Mouse (Mus musculus) neural tube, embryonic 14.5 days (tissue): Measurements from ENCODE around the gene Ccnd3. TPM values are rescaled to one million over a fixed set of nuclear protein-coding genes. Genes with fewer than 3 reads are reported as not detected.

Source experiments
- ATAC-seq: fragments of 200-750 bp; cut with Nextera tagmentation; 2 replicates; pipeline ENCODE4 v1.8.0; 2017; ENCODE audit warnings: low read depth, mild to moderate bottlenecking, moderate TSS enrichment, moderate library complexity
- H3K27ac ChIP-seq: fragments of 300-500 bp; sonication (generic); 2 replicates; pipeline ENCODE4 v1.5.1; 2014; ENCODE audit warnings: low read depth, mild to moderate bottlenecking, control low read depth, low read length, moderate library complexity, mixed read lengths
- H3K27me3 ChIP-seq: fragments of 300-500 bp; sonication (generic); 2 replicates; pipeline ENCODE4 v1.6.1; 2014; ENCODE audit warnings: low read length; ENCODE audit not compliant: control insufficient read depth, insufficient read depth
- H3K36me3 ChIP-seq: fragments of 300-500 bp; sonication (generic); 2 replicates; pipeline ENCODE4 v1.6.1; 2014; ENCODE audit warnings: low read length, mixed read lengths; ENCODE audit not compliant: control insufficient read depth, insufficient read depth
- H3K4me1 ChIP-seq: fragments of 300-500 bp; sonication (generic); 2 replicates; pipeline ENCODE4 v1.6.1; 2014; ENCODE audit warnings: low read length; ENCODE audit not compliant: control insufficient read depth, insufficient read depth
- H3K4me2 ChIP-seq: fragments of 300-500 bp; sonication (generic); 2 replicates; pipeline ENCODE4 v1.6.1; 2014; ENCODE audit warnings: mild to moderate bottlenecking, low read depth, low read length, control low read depth
- H3K4me3 ChIP-seq: fragments of 300-500 bp; sonication (generic); 2 replicates; pipeline ENCODE4 v1.5.1; 2014; ENCODE audit warnings: low read depth, low read length, control low read depth, mixed read lengths
- H3K9ac ChIP-seq: fragments of 300-500 bp; sonication (generic); replicated peaks from 2 replicates; pipeline ENCODE4 v1.6.1; 2014; ENCODE audit warnings: low read depth, mild to moderate bottlenecking, control low read depth, low read length, mixed read lengths
- H3K9me3 ChIP-seq: fragments of 300-500 bp; sonication (generic); 2 replicates; pipeline ENCODE4 v1.6.1; 2016; ENCODE audit warnings: low read length; ENCODE audit not compliant: control insufficient read depth
- WGBS: fragments of 180-500 bp; shearing (Covaris S2); extraction: QIAGEN DNeasy Blood & Tissue Kit; methylation state at CpG from one replicate; pipeline ENCODE4 v1.1.7; 2014; 5-methylcytosine and 5-hydroxymethylcytosine counted together
- polyA plus RNA-seq: library from polyadenylated mRNA; unstranded; fragments of >200 nt; fragmentation: Nextera tagmentation; extraction: Ambion mirVana; gene quantifications from 2 replicates; pipeline ENCODE4 v1.2.1, GENCODE M21; 2014

Gene Ccnd3
- polyA plus RNA-seq, result 49.1 and 72.4 TPM in 2 replicates

GRCm38 (mm10) chr17:47504941-47505346 lies at the start of gene Ccnd3:
Gene Ccnd3 (plus strand): TSS chr17:47505051.
- Histone ChIP-seq H3K9ac (0 out of 2 replicates have a peak within 1 kb of the TSS, but pooled peaks have one; percentile 28), H3K27ac (no peak within 1 kb of the TSS), H3K36me3 (no peaks in the 10 kb centered on the region), H3K9me3 (no peaks in the 10 kb centered on the region), H3K4me2 (peak within 1 kb of the TSS; percentile 57), H3K4me1 (peaks cover 12% of the 10 kb centered on the region; the same call in 1 of the 2 replicates), H3K4me3 (peak within 1 kb of the TSS; percentile 22; the same call in 1 of the 2 replicates), H3K27me3 (no peaks in the 10 kb centered on the region)
- no peak for ATAC-seq
- 3% methylated on average over 22 of the region's 22 CpGs for WGBS

GRCm38 (mm10) chr17:47458310-47458709 lies 46.5 kb upstream of the Ccnd3 start:
- H3K4me3 ChIP-seq, result no peak overlapping the region
- no peaks in the 10 kb centered on the region for H3K4me1 ChIP-seq
- no peak overlapping the region for H3K9ac ChIP-seq
- H3K4me2 ChIP-seq, result no peak overlapping the region
- H3K36me3 ChIP-seq, result no peaks in the 10 kb centered on the region
- H3K27ac ChIP-seq, result no peak overlapping the region
- H3K9me3 ChIP-seq, result no peaks in the 10 kb centered on the region
- no peak for ATAC-seq
- no peaks in the 10 kb centered on the region for H3K27me3 ChIP-seq
- WGBS, result 81% methylated on average over 13 of the region's 13 CpGs

GRCm38 (mm10) chr17:47458936-47459335 lies 45.9 kb upstream of the Ccnd3 start:
- H3K9ac ChIP-seq, result no peak overlapping the region
- H3K36me3 ChIP-seq, result no peaks in the 10 kb centered on the region
- no peaks in the 10 kb centered on the region for H3K27me3 ChIP-seq
- no peak overlapping the region for H3K4me2 ChIP-seq
- no peaks in the 10 kb centered on the region for H3K4me1 ChIP-seq
- no peaks in the 10 kb centered on the region for H3K9me3 ChIP-seq
- WGBS, result 95% methylated on average over 2 of the region's 2 CpGs
- H3K4me3 ChIP-seq, result no peak overlapping the region
- no peak for ATAC-seq
- H3K27ac ChIP-seq, result no peak overlapping the region

- no peaks in the 10 kb centered on the region for H3K4me1 ChIP-seq
- H3K27me3 ChIP-seq, result no peaks in the 10 kb centered on the region
- H3K27ac ChIP-seq, result no peak overlapping the region
- no peak overlapping the region for H3K4me3 ChIP-seq
- WGBS, result 83% methylated on average over 3 of the region's 3 CpGs
- no peaks in the 10 kb centered on the region for H3K36me3 ChIP-seq
- no peak overlapping the region for H3K9ac ChIP-seq
- ATAC-seq, result no peak
- H3K9me3 ChIP-seq, result no peaks in the 10 kb centered on the region
- H3K4me2 ChIP-seq, result no peak overlapping the region
These were observed 45.4 kb upstream of the Ccnd3 start for GRCm38 (mm10) chr17:47459341-47459919.

GRCm38 (mm10) chr17:47461688-47462087 lies 43.2 kb upstream of the Ccnd3 start:
- H3K27me3 ChIP-seq, result no peaks in the 10 kb centered on the region; the same call in 1 of the 2 replicates
- H3K36me3 ChIP-seq, result no peaks in the 10 kb centered on the region

GRCm38 (mm10) chr17:47462209-47462608 lies 42.6 kb upstream of the Ccnd3 start:
- H3K27me3 ChIP-seq, result peaks cover 2% of the 10 kb centered on the region
- no peaks in the 10 kb centered on the region for H3K36me3 ChIP-seq
- H3K4me1 ChIP-seq, result no peaks in the 10 kb centered on the region
- ATAC-seq, result no peak
- no peak overlapping the region for H3K4me2 ChIP-seq
- no peak overlapping the region for H3K9ac ChIP-seq
- no peak overlapping the region for H3K27ac ChIP-seq
- no peak overlapping the region for H3K4me3 ChIP-seq
- 87% methylated on average over 7 of the region's 7 CpGs for WGBS
- H3K9me3 ChIP-seq, result no peaks in the 10 kb centered on the region

More at GRCm38 (mm10) chr17:47461688-47462087, 43.2 kb upstream of the Ccnd3 start:
- 79% methylated on average over 3 of the region's 3 CpGs for WGBS
- Histone ChIP-seq H3K9ac (no peak overlapping the region), H3K9me3 (no peaks in the 10 kb centered on the region), H3K4me2 (no peak overlapping the region), H3K27ac (no peak overlapping the region), H3K4me1 (no peaks in the 10 kb centered on the region), H3K4me3 (no peak overlapping the region)
- ATAC-seq, result no peak

- peaks cover 8% of the 10 kb centered on the region for H3K27me3 ChIP-seq
- H3K4me3 ChIP-seq, result no peak overlapping the region
- no peak overlapping the region for H3K27ac ChIP-seq
- no peak overlapping the region for H3K4me2 ChIP-seq
- no peak for ATAC-seq
- WGBS, result 54% methylated on average over 9 of the region's 9 CpGs
- no peaks in the 10 kb centered on the region for H3K4me1 ChIP-seq
- H3K9ac ChIP-seq, result no peak overlapping the region
- H3K36me3 ChIP-seq, result no peaks in the 10 kb centered on the region
- no peaks in the 10 kb centered on the region for H3K9me3 ChIP-seq
These were observed 42.0 kb upstream of the Ccnd3 start for GRCm38 (mm10) chr17:47462728-47463388.

GRCm38 (mm10) chr17:47464248-47464965 lies 40.4 kb upstream of the Ccnd3 start:
- Histone ChIP-seq H3K4me3 (no peak overlapping the region), H3K9me3 (no peaks in the 10 kb centered on the region), H3K27ac (no peak overlapping the region), H3K27me3 (peaks cover 17% of the 10 kb centered on the region), H3K9ac (no peak overlapping the region), H3K36me3 (no peaks in the 10 kb centered on the region), H3K4me2 (no peak overlapping the region), H3K4me1 (no peaks in the 10 kb centered on the region)
- no peak for ATAC-seq
- WGBS, result 45% methylated on average over 12 of the region's 12 CpGs

- Histone ChIP-seq H3K4me3 (no peak overlapping the region), H3K27ac (no peak overlapping the region), H3K9me3 (no peaks in the 10 kb centered on the region), H3K36me3 (no peaks in the 10 kb centered on the region), H3K4me1 (no peaks in the 10 kb centered on the region), H3K4me2 (no peak overlapping the region), H3K27me3 (peaks cover 17% of the 10 kb centered on the region), H3K9ac (no peak overlapping the region)
- ATAC-seq, result no peak
- 87% methylated on average over 11 of the region's 11 CpGs for WGBS
These were observed 39.8 kb upstream of the Ccnd3 start for GRCm38 (mm10) chr17:47465016-47465415.
